Mouse (Mus musculus): ENCODE measurements at regions not wholly inside any gene's neighbourhood (a gene's known extent, or its start where the extent isn't known, plus 50 kb on each side); places are given as distances from the start of the nearest gene placed in this dataset.

- DNase-seq, result no peak
Observed at GRCm38 (mm10) chr12:107658821-107659220, 170.4 kb downstream of the 3110018I06Rik start.

- DNase-seq, result no peak
Observed at GRCm38 (mm10) chr12:107662624-107663023, 174.2 kb downstream of the 3110018I06Rik start.

GRCm38 (mm10) chr12:107667836-107668235, 179.4 kb downstream of the 3110018I06Rik start:
- no peak for DNase-seq

GRCm38 (mm10) chr12:107669046-107669445, 180.6 kb downstream of the 3110018I06Rik start:
- no peak for DNase-seq

- no peak for DNase-seq
Observed at GRCm38 (mm10) chr12:107669450-107669849, 181.0 kb downstream of the 3110018I06Rik start.

GRCm38 (mm10) chr12:107669910-107670309, 181.5 kb downstream of the 3110018I06Rik start:
- DNase-seq, result no peak

- DNase-seq, result no peak
Observed at GRCm38 (mm10) chr12:107677076-107677475, 188.6 kb downstream of the 3110018I06Rik start.

- no peak for DNase-seq
Observed at GRCm38 (mm10) chr12:107687447-107687846, 199.0 kb downstream of the 3110018I06Rik start.

GRCm38 (mm10) chr12:107689418-107689817, 201.0 kb downstream of the 3110018I06Rik start:
- DNase-seq, result no peak

- no peak for DNase-seq
Observed at GRCm38 (mm10) chr12:107690061-107690460, 201.6 kb downstream of the 3110018I06Rik start.

GRCm38 (mm10) chr12:107693693-107694092, 205.3 kb downstream of the 3110018I06Rik start:
- DNase-seq, result no peak

- DNase-seq, result no peak
Observed at GRCm38 (mm10) chr12:107695014-107695413, 206.6 kb downstream of the 3110018I06Rik start.

- no peak for DNase-seq
Observed at GRCm38 (mm10) chr12:107695438-107696267, 207.2 kb downstream of the 3110018I06Rik start.

GRCm38 (mm10) chr12:107700317-107700716, 211.9 kb downstream of the 3110018I06Rik start:
- DNase-seq, result no peak

GRCm38 (mm10) chr12:107700868-107701597, 212.6 kb downstream of the 3110018I06Rik start:
- DNase-seq, result no peak

GRCm38 (mm10) chr12:107708812-107709211, 220.4 kb downstream of the 3110018I06Rik start:
- DNase-seq, result no peak

GRCm38 (mm10) chr12:107711017-107711416, 222.6 kb downstream of the 3110018I06Rik start:
- no peak for DNase-seq

GRCm38 (mm10) chr12:107711675-107712074, 223.2 kb downstream of the 3110018I06Rik start:
- DNase-seq, result no peak

GRCm38 (mm10) chr12:107713191-107713590, 224.8 kb downstream of the 3110018I06Rik start:
- DNase-seq, result no peak

GRCm38 (mm10) chr12:107714846-107715245, 226.4 kb downstream of the 3110018I06Rik start:
- DNase-seq, result no peak

- no peak for DNase-seq
Observed at GRCm38 (mm10) chr12:107715871-107716270, 227.4 kb downstream of the 3110018I06Rik start.

- DNase-seq, result no peak
Observed at GRCm38 (mm10) chr12:107720941-107721340, 232.5 kb downstream of the 3110018I06Rik start.

- DNase-seq, result no peak
Observed at GRCm38 (mm10) chr12:107723062-107723859, 234.8 kb downstream of the 3110018I06Rik start.

All from thymus, postnatal 4 days (tissue).